14 mouse cellular contexts compared by ENCODE assay signal in genomic region chr5:86071538-86071937, GRCm38 (mm10). TPM values are rescaled to one million over a fixed set of nuclear protein-coding genes. Genes with fewer than 3 reads are reported as not detected.
DNase-seq lines count a peak whose midpoint lies in the region; ATAC-seq and TF ChIP-seq lines count a peak whose summit lies in the region.
"Had no signal": no experiment of that assay in that cellular context is flagged by ENCODE, and none has a peak within 500 bp of the region (broad histone marks: within the 10 kb centered on the region; RNA-seq: fewer than 3 reads in every experiment).

Stap1 (plus strand) TSS chr5:86071746.

- H3K27ac ChIP-seq in MEL (ENCODE audit: control insufficient read depth, low read depth, low read length): no peak within 1 kb of the TSS
- peak within 1 kb of the TSS; percentile 41; the same call in 1 of the 2 replicates for H3K27ac ChIP-seq in liver, embryonic 16.5 days (ENCODE audit: low read length)
- H3K27ac ChIP-seq in forebrain, postnatal 0 days (ENCODE audit: low read depth, low read length): no peak within 1 kb of the TSS
- H3K27ac ChIP-seq: embryonic facial prominence, embryonic 15.5 days; heart, adult 2 months; intestine, embryonic 15.5 days; lung, embryonic 15.5 days had no signal

- no peaks in the 10 kb centered on the region for H3K79me2 ChIP-seq in MEL (ENCODE audit: control insufficient read depth, insufficient read depth, low read length, poor library complexity)

- H3K9ac ChIP-seq in MEL (ENCODE audit: control insufficient read depth, low read depth, low read length, poor library complexity, severe bottlenecking): peak within 1 kb of the TSS; percentile 35; the same call in 1 of the 2 replicates
- peak within 1 kb of the TSS; percentile 44 for H3K9ac ChIP-seq in liver, embryonic 16.5 days (ENCODE audit: low read depth, low read length)
- H3K9ac ChIP-seq in forebrain, postnatal 0 days: no peak within 1 kb of the TSS
- H3K9ac ChIP-seq: embryonic facial prominence, embryonic 15.5 days; intestine, embryonic 15.5 days; lung, embryonic 15.5 days had no signal

- H3K27me3 ChIP-seq in erythroblast, embryonic 14.5 days (ENCODE audit: control insufficient read depth): no peaks in the 10 kb centered on the region
- H3K27me3 ChIP-seq in MEL (ENCODE audit: control insufficient read depth in 1 of 2, insufficient read depth in 2 of 2, low read length in 2 of 2): no peaks in the 10 kb centered on the region
- no peaks in the 10 kb centered on the region for H3K27me3 ChIP-seq in liver, embryonic 16.5 days (ENCODE audit: control insufficient read depth, insufficient read depth, low read depth, low read length)
- H3K27me3 ChIP-seq in forebrain, postnatal 0 days (ENCODE audit: insufficient read depth, low read length): no peaks in the 10 kb centered on the region
- H3K27me3 ChIP-seq: embryonic facial prominence, embryonic 15.5 days; intestine, embryonic 15.5 days; lung, embryonic 15.5 days had no signal

- no peaks in the 10 kb centered on the region for H3K36me3 ChIP-seq in erythroblast, embryonic 14.5 days (ENCODE audit: control insufficient read depth)
- peaks cover 0 to 8% of the 10 kb centered on the region in 2 experiments; a peak in 2 of 4 replicates for H3K36me3 ChIP-seq in MEL (ENCODE audit: control insufficient read depth in 1 of 2, insufficient read depth in 2 of 2, low read length in 2 of 2)
- H3K36me3 ChIP-seq in liver, embryonic 16.5 days (ENCODE audit: control insufficient read depth, insufficient read depth): no peaks in the 10 kb centered on the region
- H3K36me3 ChIP-seq in forebrain, postnatal 0 days (ENCODE audit: insufficient read depth): no peaks in the 10 kb centered on the region
- H3K36me3 ChIP-seq: embryonic facial prominence, embryonic 15.5 days; intestine, embryonic 15.5 days; lung, embryonic 15.5 days had no signal

- H3K4me2 ChIP-seq in liver, embryonic 16.5 days (ENCODE audit: low read depth, low read length): peak within 1 kb of the TSS; percentile 52
- no peak within 1 kb of the TSS for H3K4me2 ChIP-seq in forebrain, postnatal 0 days (ENCODE audit: low read depth)
- H3K4me2 ChIP-seq: embryonic facial prominence, embryonic 15.5 days; intestine, embryonic 15.5 days; lung, embryonic 15.5 days had no signal

- H3K9me3 ChIP-seq in erythroblast, embryonic 14.5 days (ENCODE audit: control insufficient read depth, low read length): no peaks in the 10 kb centered on the region
- no peaks in the 10 kb centered on the region for H3K9me3 ChIP-seq in MEL (replicated peaks; ENCODE audit: insufficient read depth, low read length)
- H3K9me3 ChIP-seq in liver, embryonic 16.5 days (replicated peaks; ENCODE audit: control insufficient read depth, low read length): no peaks in the 10 kb centered on the region
- no peaks in the 10 kb centered on the region for H3K9me3 ChIP-seq in forebrain, postnatal 0 days (ENCODE audit: low read length)
- H3K9me3 ChIP-seq: embryonic facial prominence, embryonic 15.5 days; intestine, embryonic 15.5 days; lung, embryonic 15.5 days had no signal

- TF ChIP-seq CTCF in MEL (IDR thresholded peaks at IDR 0.05 in 2 of 3, conservative IDR thresholded peaks at IDR 0.05 in 1 of 3; ENCODE audit: control insufficient read depth in 1 of 3, insufficient read depth in 1 of 3, low read depth in 2 of 3, low read length in 3 of 3, poor library complexity in 1 of 3, severe bottlenecking in 1 of 3): no peak
- no peak for TF ChIP-seq CTCF in forebrain, postnatal 0 days (IDR thresholded peaks at IDR 0.05; ENCODE audit: low read depth)

- no peak for ATAC-seq in erythroblast, adult 5-6 weeks (replicated peaks; ENCODE audit: low FRiP score, poor library complexity, severe bottlenecking)
- ATAC-seq in liver, embryonic 16.5 days (ENCODE audit: low read depth): no peak
- ATAC-seq in forebrain, postnatal 0 days: no peak
- ATAC-seq: intestine, embryonic 15.5 days had no signal

- no peak for TF ChIP-seq POLR2A in MEL (IDR thresholded peaks at IDR 0.05; ENCODE audit: control insufficient read depth in 1 of 2, insufficient read depth in 1 of 2, low read depth in 1 of 2, low read length in 2 of 2, poor library complexity in 1 of 2)

- TF ChIP-seq EP300 in MEL (IDR thresholded peaks at IDR 0.05; ENCODE audit: low read depth in 1 of 2, low read length in 2 of 2): peak; percentile 16 to 23; a peak in 1 of 4 replicates

- peak within 1 kb of the TSS; percentile 31 for H3K4me3 ChIP-seq in erythroblast, embryonic 14.5 days (replicated peaks)
- H3K4me3 ChIP-seq in MEL (ENCODE audit: control insufficient read depth in 1 of 2, insufficient read depth in 1 of 2, low read depth in 2 of 2, low read length in 2 of 2): peak within 1 kb of the TSS; percentile 18 to 44; a peak in 2 of 4 replicates
- H3K4me3 ChIP-seq in liver, embryonic 16.5 days (ENCODE audit: low read depth, low read length): peak within 1 kb of the TSS; percentile 54
- no peak within 1 kb of the TSS for H3K4me3 ChIP-seq in forebrain, postnatal 0 days (ENCODE audit: low read depth, low read length)
- H3K4me3 ChIP-seq: embryonic facial prominence, embryonic 15.5 days; heart, adult 2 months; intestine, embryonic 15.5 days; lung, embryonic 15.5 days had no signal

- WGBS in liver, embryonic 16.5 days (ENCODE audit: insufficient replicate concordance): 12% methylated on average over 7 of the region's 7 CpGs
- WGBS in forebrain, postnatal 0 days: 80% methylated on average over 7 of the region's 7 CpGs

- DNase-seq in MEL (ENCODE audit: low read depth, low spot score): peak; percentile 61
- DNase-seq in spleen, postnatal 36 days (ENCODE audit: low spot score in 2 of 2): peak; percentile 70 to 81
- no peak for DNase-seq in forebrain, postnatal 0 days
- DNase-seq in layer of hippocampus, postnatal 10 days (ENCODE audit: low spot score in 2 of 2): no peak
- no peak for DNase-seq in cerebellum, adult 9-10 months
- DNase-seq: right cerebral cortex, postnatal 25 days had no signal

- peaks cover 19% of the 10 kb centered on the region for H3K4me1 ChIP-seq in erythroblast, embryonic 14.5 days (ENCODE audit: control insufficient read depth)
- peaks cover 0 to 10% of the 10 kb centered on the region in 2 experiments; a peak in 2 of 4 replicates for H3K4me1 ChIP-seq in MEL (ENCODE audit: control insufficient read depth in 1 of 2, insufficient read depth in 2 of 2, low read length in 2 of 2)
- H3K4me1 ChIP-seq in liver, embryonic 16.5 days (ENCODE audit: control insufficient read depth, low read depth, low read length): peaks cover 14% of the 10 kb centered on the region
- H3K4me1 ChIP-seq in forebrain, postnatal 0 days (ENCODE audit: insufficient read depth): no peaks in the 10 kb centered on the region
- H3K4me1 ChIP-seq: intestine, embryonic 15.5 days; lung, embryonic 15.5 days had no signal

- no peak for TF ChIP-seq RAD21 in MEL (IDR thresholded peaks at IDR 0.05; ENCODE audit: low read depth, low read length)

TF ChIP-seq in MEL, 35 proteins besides CTCF, POLR2A, EP300 and RAD21:
- no peak for TF ChIP-seq NELFE (IDR thresholded peaks at IDR 0.05; ENCODE audit: low read depth, low read length)
- no peak for TF ChIP-seq HCFC1 (IDR thresholded peaks at IDR 0.05; ENCODE audit: low read depth, low read length)
- no peak for TF ChIP-seq SIN3A (IDR thresholded peaks at IDR 0.05; ENCODE audit: low read length)
- TF ChIP-seq USF1 (IDR thresholded peaks at IDR 0.05; ENCODE audit: low read depth, low read length): no peak
- no peak for TF ChIP-seq ELF1 (IDR thresholded peaks at IDR 0.05; ENCODE audit: low read depth, low read length)
- no peak for TF ChIP-seq GABPA (IDR thresholded peaks at IDR 0.05; ENCODE audit: low read depth, low read length)
- TF ChIP-seq MAZ (IDR thresholded peaks at IDR 0.05; ENCODE audit: low read depth, low read length): no peak
- peak; percentile 36; the same call in 1 of the 2 replicates for TF ChIP-seq ZNF384 (IDR thresholded peaks at IDR 0.05; ENCODE audit: low read depth, low read length)
- TF ChIP-seq MYC (IDR thresholded peaks at IDR 0.05; ENCODE audit: low read depth, low read length): no peak
- TF ChIP-seq RCOR1 (IDR thresholded peaks at IDR 0.05; ENCODE audit: low read depth, low read length): 0 out of 2 replicates have a peak, but pooled peaks have one; percentile 25

RNA-seq across cellular contexts. Expression of gene Stap1, which starts in this region (rescaled TPM):
- 0.08 TPM in 1 of 2 replicates, not detected in the other for polyA plus RNA-seq in erythroblast, embryonic 14.5 days (2012)
- total RNA-seq in erythroblast, adult 5-6 weeks (2015; ENCODE audit: low replicate concordance): 8.3 and 12.3 TPM in 2 replicates
- total RNA-seq in erythroblast, adult 5-6 weeks (2017; ENCODE audit: low replicate concordance): 14.8 and 18.1 TPM in 2 replicates
- total RNA-seq in MEL (2012; rRNA removed): not detected in 2 replicates
- under 1 TPM in 1 of 2 experiments, not detected in 1; 0.03 TPM for polyA plus RNA-seq in MEL (2012; ENCODE audit: insufficient read depth in 1 of 2, insufficient read length in 2 of 2, low read depth in 1 of 2, low replicate concordance in 2 of 2, missing spikeins in 1 of 2)
- polyA plus RNA-seq in liver, embryonic 16.5 days (2015; fragmentation: Nextera tagmentation; extraction: Ambion mirVana): 2.6 and 2.9 TPM in 2 replicates
- total RNA-seq in forebrain, postnatal 0 days (2014; rRNA removed): 0.05 TPM in 1 of 2 replicates, not detected in the other
- 0.15 and 0.53 TPM in 2 replicates for polyA plus RNA-seq in forebrain, postnatal 0 days (2015; fragmentation: Nextera tagmentation; extraction: Ambion mirVana)
- total RNA-seq in layer of hippocampus, postnatal 10 days (2021): not detected
- total RNA-seq: layer of hippocampus, postnatal 14 days had no signal

Comparison
In these comparisons a context has a peak if more than half of its experiments do, and no peak if none do; other contexts are left out.
1. Peak in DNase-seq, H3K4me3 ChIP-seq and H3K9ac ChIP-seq in MEL; RNA of the gene not detected or under 1 TPM.
2. DNase-seq: peak in spleen, postnatal 36 days (2 of 2); none in forebrain, postnatal 0 days (single experiment), layer of hippocampus, postnatal 10 days (0 of 2) and cerebellum, adult 9-10 months (single experiment).